Mouse (Mus musculus): ENCODE measurements at regions not wholly inside any gene's neighbourhood (a gene's known extent, or its start where the extent isn't known, plus 50 kb on each side); places are given as distances from the start of the nearest gene placed in this dataset.

DNA sequence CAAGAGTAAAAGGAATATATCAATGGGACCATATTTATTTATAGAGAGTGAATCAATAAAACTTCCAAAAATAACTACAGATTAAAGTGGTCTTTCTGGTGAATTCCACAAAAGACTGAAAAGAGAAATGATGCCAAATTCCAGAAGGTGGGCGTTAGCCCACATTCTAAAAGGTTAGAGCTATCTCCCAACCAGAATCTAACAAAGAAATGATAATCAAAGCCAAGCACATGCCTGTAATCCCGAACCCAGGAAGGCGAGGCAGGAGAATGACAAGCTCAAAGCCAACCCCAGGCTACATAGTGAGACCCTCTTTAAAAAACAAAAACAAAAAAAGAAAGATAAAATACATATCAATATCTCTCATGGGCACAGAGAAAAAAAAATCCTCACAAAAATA, 502.6 kb downstream of the Zfp536 start:
- Histone ChIP-seq H3K27me3 (ENCODE audit: insufficient read depth, poor library complexity, severe bottlenecking) (no peaks in the 10 kb centered on the region), H3K27ac (no peak overlapping the region), H3K9me3 (0 out of 2 replicates have a peak, but pooled peaks cover 4% of the 10 kb centered on the region), H3K4me1 (no peaks in the 10 kb centered on the region), H3K36me3 (no peaks in the 10 kb centered on the region), H3K4me3 (no peak overlapping the region)
- WGBS = 85% methylated on average over 3 of the region's 3 CpGs
- no peak for DNase-seq (ENCODE audit: low spot score)

- no peak overlapping the region for H3K27ac ChIP-seq
- DNase-seq (ENCODE audit: low spot score) = no peak
- H3K36me3 ChIP-seq = no peaks in the 10 kb centered on the region
- no peak overlapping the region for H3K4me3 ChIP-seq
- H3K4me1 ChIP-seq = peaks cover 8% of the 10 kb centered on the region; the same call in 1 of the 2 replicates
- 34% methylated on average over 5 of the region's 5 CpGs for WGBS
- 0 out of 2 replicates have a peak, but pooled peaks cover 4% of the 10 kb centered on the region for H3K27me3 ChIP-seq (ENCODE audit: insufficient read depth, poor library complexity, severe bottlenecking)
- H3K9me3 ChIP-seq = no peaks in the 10 kb centered on the region
Measured at GRCm38 (mm10) chr7:37290018-37290417, 483.4 kb downstream of the Zfp536 start.

GRCm38 (mm10) chr7:37290493-37291045, 482.9 kb downstream of the Zfp536 start:
- 19% methylated on average over 19 of the region's 19 CpGs for WGBS
- DNase-seq (ENCODE audit: low spot score) = no peak
- H3K36me3 ChIP-seq = no peaks in the 10 kb centered on the region
- peaks cover 8% of the 10 kb centered on the region; the same call in 1 of the 2 replicates for H3K4me1 ChIP-seq
- no peak overlapping the region for H3K27ac ChIP-seq
- H3K4me3 ChIP-seq = no peak overlapping the region
- H3K27me3 ChIP-seq (ENCODE audit: insufficient read depth, poor library complexity, severe bottlenecking) = 0 out of 2 replicates have a peak, but pooled peaks cover 4% of the 10 kb centered on the region
- H3K9me3 ChIP-seq = no peaks in the 10 kb centered on the region

GRCm38 (mm10) chr7:37291726-37292125, 481.7 kb downstream of the Zfp536 start:
- no peaks in the 10 kb centered on the region for H3K36me3 ChIP-seq
- no peak for DNase-seq (ENCODE audit: low spot score)
- peaks cover 8% of the 10 kb centered on the region; the same call in 1 of the 2 replicates for H3K4me1 ChIP-seq
- H3K4me3 ChIP-seq = no peak overlapping the region
- 0 out of 2 replicates have a peak, but pooled peaks cover 4% of the 10 kb centered on the region for H3K27me3 ChIP-seq (ENCODE audit: insufficient read depth, poor library complexity, severe bottlenecking)
- no peak overlapping the region for H3K27ac ChIP-seq
- H3K9me3 ChIP-seq = no peaks in the 10 kb centered on the region
- WGBS = 77% methylated on average over 7 of the region's 7 CpGs

DNA sequence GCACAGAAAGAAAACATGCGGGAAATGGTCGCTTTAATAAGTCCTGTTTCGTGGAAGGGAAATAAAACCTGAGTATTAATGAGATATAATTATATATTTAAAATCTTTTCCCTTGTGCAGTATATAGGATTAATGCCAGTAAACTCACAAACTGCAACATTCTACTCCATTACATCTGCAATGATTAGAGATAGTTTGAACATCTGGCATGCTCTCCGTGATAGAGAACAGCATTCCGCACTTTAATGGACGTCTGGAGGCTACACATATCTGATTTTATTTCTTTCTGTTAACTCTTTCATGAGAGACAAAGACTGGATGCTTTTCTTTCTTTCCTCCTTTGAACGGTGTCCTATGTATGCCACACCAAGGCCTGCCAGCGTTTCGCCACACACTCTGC, 480.9 kb downstream of the Zfp536 start:
- Histone ChIP-seq H3K36me3 (no peaks in the 10 kb centered on the region), H3K9me3 (no peaks in the 10 kb centered on the region), H3K4me3 (no peak overlapping the region), H3K27me3 (ENCODE audit: insufficient read depth, poor library complexity, severe bottlenecking) (0 out of 2 replicates have a peak, but pooled peaks cover 4% of the 10 kb centered on the region), H3K4me1 (peaks cover 8% of the 10 kb centered on the region; the same call in 1 of the 2 replicates), H3K27ac (no peak overlapping the region)
- DNase-seq (ENCODE audit: low spot score) = no peak
- 76% methylated on average over 9 of the region's 9 CpGs for WGBS

DNA sequence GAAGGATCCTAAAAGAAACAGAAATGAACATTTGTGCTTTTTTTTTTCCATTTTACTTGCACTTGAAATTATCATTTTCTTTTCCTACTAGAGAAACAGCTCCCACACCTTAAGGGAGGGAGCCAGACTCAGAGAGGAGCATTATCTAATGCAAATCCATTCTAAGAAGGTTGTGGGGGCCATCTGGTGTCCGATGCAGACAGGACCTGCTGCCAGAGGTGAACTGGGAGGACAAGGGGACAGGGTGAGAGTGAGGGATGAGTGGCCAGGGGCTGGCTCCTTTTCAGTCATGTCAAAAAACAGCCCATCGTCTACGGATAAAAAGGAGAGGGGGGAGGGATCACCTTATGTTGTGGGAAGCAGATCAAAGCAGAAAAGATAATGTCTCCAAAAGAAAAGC, 474.6 kb downstream of the Zfp536 start:
- 9% methylated on average over 3 of the region's 3 CpGs for WGBS
- Histone ChIP-seq H3K9me3 (no peaks in the 10 kb centered on the region), H3K27me3 (ENCODE audit: insufficient read depth, poor library complexity, severe bottlenecking) (no peaks in the 10 kb centered on the region), H3K4me3 (no peak overlapping the region), H3K27ac (no peak overlapping the region), H3K36me3 (no peaks in the 10 kb centered on the region), H3K4me1 (0 out of 2 replicates have a peak, but pooled peaks cover 3% of the 10 kb centered on the region)
- no peak for DNase-seq (ENCODE audit: low spot score)

GRCm38 (mm10) chr7:37305463-37305862, 468.0 kb downstream of the Zfp536 start:
- H3K4me1 ChIP-seq = peaks cover 4% of the 10 kb centered on the region; the same call in 1 of the 2 replicates
- no peaks in the 10 kb centered on the region for H3K27me3 ChIP-seq (ENCODE audit: insufficient read depth, poor library complexity, severe bottlenecking)
- no peaks in the 10 kb centered on the region for H3K36me3 ChIP-seq
- H3K27ac ChIP-seq = no peak overlapping the region
- H3K4me3 ChIP-seq = no peak overlapping the region; the same call in 1 of the 2 replicates
- no peak for DNase-seq (ENCODE audit: low spot score)
- 41% methylated on average over 9 of the region's 9 CpGs for WGBS
- H3K9me3 ChIP-seq = no peaks in the 10 kb centered on the region

- no peaks in the 10 kb centered on the region for H3K9me3 ChIP-seq
- H3K27me3 ChIP-seq (ENCODE audit: insufficient read depth, poor library complexity, severe bottlenecking) = no peaks in the 10 kb centered on the region
- H3K4me1 ChIP-seq = peaks cover 12% of the 10 kb centered on the region; the same call in 1 of the 2 replicates
- no peaks in the 10 kb centered on the region for H3K36me3 ChIP-seq
- H3K27ac ChIP-seq = no peak overlapping the region
- DNase-seq (ENCODE audit: low spot score) = no peak
- 78% methylated on average over 4 of the region's 4 CpGs for WGBS
- no peak overlapping the region for H3K4me3 ChIP-seq
Measured at GRCm38 (mm10) chr7:37307191-37307590, 466.2 kb downstream of the Zfp536 start.

- DNase-seq (ENCODE audit: low spot score) = no peak
- H3K27me3 ChIP-seq (ENCODE audit: insufficient read depth, poor library complexity, severe bottlenecking) = peaks cover 4% of the 10 kb centered on the region; the same call in 1 of the 2 replicates
- peaks cover 17% of the 10 kb centered on the region for H3K4me1 ChIP-seq
- no peak overlapping the region for H3K4me3 ChIP-seq
- WGBS = 87% methylated on average over 7 of the region's 7 CpGs
- H3K36me3 ChIP-seq = no peaks in the 10 kb centered on the region
- H3K9me3 ChIP-seq = no peaks in the 10 kb centered on the region
- H3K27ac ChIP-seq = no peak overlapping the region
Measured at GRCm38 (mm10) chr7:37324653-37325052, 448.8 kb downstream of the Zfp536 start.

DNA sequence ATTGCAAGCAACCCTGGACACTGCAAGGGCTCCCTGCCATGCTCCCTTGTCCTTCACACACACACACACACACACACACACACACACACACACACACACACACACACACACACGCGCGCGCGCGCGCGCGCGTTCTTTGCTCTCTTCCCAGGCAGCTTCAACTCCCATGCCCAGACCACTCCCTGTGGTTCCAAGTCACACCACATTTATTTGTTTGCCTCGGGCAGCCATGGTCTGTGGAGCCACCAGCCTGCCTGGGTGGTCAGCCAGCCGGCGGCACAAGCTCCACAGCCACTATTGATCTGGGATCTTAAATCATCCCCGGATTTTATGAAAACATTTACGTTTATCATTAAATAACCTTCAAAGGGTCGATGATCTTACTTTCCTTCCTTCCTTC, 440.0 kb downstream of the Zfp536 start:
- Histone ChIP-seq H3K27ac (no peak overlapping the region), H3K36me3 (no peaks in the 10 kb centered on the region), H3K4me3 (no peak overlapping the region), H3K9me3 (no peaks in the 10 kb centered on the region), H3K27me3 (ENCODE audit: insufficient read depth, poor library complexity, severe bottlenecking) (peaks cover 36% of the 10 kb centered on the region), H3K4me1 (peaks cover 20% of the 10 kb centered on the region)
- DNase-seq (ENCODE audit: low spot score) = no peak
- WGBS = 79% methylated on average over 16 of the region's 16 CpGs

DNA sequence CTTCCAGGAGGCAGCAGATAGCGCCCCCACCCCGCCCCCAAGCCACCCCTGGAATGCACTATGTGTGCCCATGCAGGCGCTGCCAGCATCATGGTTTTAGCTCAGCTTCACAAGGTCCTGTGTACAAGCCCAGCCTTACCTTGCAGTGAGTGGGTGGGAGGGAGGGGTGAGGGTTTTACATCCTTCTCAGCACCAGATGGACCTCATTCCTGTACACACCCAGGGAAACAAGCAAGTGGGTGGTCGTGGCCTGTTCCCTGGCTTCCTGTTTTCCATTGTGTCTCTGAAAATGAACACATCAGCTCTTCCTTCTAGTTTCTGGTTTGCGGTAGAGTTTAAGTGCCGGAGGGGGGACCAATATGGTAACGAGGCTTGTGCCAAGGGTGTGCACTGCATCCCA, 438.2 kb downstream of the Zfp536 start:
- Histone ChIP-seq H3K36me3 (no peaks in the 10 kb centered on the region), H3K4me1 (peaks cover 20% of the 10 kb centered on the region), H3K27ac (no peak overlapping the region), H3K27me3 (ENCODE audit: insufficient read depth, poor library complexity, severe bottlenecking) (peaks cover 54% of the 10 kb centered on the region), H3K4me3 (no peak overlapping the region), H3K9me3 (no peaks in the 10 kb centered on the region)
- DNase-seq (ENCODE audit: low spot score) = no peak
- WGBS = 58% methylated on average over 7 of the region's 7 CpGs

DNA sequence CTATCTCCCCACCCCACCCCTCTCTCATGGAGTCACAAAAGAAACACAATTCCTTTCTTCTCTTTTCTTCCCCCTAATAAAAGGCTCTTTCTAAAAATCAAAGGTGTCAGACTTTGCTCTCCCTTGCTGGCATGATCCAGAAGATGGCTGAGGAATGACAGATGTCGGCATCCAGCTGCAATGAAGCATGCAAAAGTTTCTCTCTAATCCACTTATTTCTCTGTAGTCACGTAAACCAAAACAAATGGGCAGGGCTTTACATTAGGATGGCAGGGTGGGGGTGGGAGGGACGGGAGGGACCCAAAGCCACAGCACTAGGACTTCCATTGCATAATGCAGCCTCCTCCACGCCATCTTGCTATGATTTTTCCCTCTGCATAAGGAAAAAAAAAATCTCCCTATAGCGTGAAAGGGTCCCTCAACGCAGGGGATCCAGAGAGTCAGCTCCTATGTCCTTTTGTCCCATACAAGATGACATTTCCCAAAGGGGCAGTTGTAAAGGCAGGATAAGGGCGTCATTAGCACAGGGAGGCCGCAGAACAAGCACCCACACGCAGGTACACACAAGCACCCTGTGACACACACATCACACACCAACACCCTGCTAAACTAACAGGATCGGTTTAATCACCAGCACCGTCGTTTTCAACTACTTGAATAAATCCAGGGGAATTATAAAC, 437.1 kb downstream of the Zfp536 start:
- Histone ChIP-seq H3K4me3 (peak overlapping the region; percentile 59), H3K27ac (no peak overlapping the region)

DNA sequence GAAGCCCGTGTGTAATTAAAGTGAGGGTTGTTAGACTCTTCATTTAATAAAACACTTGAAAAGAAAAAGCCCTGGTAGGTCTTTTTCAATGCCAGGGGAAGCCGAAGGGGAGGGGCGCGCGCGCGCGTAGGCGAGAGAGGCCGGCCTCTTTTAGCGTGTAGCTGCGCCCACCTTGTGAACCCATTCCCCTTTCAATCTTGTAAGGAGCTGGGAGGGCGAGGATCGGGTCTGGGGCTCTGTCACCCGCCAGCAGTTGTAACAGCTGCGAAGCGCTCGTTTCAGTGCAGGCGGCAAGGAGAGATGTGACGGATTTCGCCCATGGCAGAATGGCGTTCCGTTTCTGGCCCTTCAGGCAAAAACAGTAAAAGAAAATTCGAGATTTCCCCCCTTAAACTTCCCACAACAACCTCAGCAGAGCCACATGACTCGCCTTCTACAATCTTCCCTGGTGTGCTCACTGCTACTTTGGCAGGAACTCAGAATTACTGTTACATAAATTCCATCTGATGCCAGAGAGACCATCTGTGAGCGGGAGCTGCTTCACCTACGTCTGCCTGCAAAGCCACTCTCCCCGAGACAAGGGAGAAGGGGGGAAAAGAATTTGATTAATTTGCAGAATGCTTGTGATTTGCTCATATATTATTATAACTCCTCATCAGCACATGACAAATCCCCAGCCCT, 436.4 kb downstream of the Zfp536 start:
- peak overlapping the region; percentile 75 for H3K27ac ChIP-seq
- H3K27me3 ChIP-seq (ENCODE audit: insufficient read depth, poor library complexity, severe bottlenecking) = peaks cover 70% of the 10 kb centered on the region

More for the DNA sequence above, 437.1 kb downstream of the Zfp536 start:
- Histone ChIP-seq H3K4me1 (peaks cover 20% of the 10 kb centered on the region), H3K27me3 (ENCODE audit: insufficient read depth, poor library complexity, severe bottlenecking) (peaks cover 65% of the 10 kb centered on the region), H3K36me3 (no peaks in the 10 kb centered on the region), H3K9me3 (no peaks in the 10 kb centered on the region)
- 26% methylated on average over 12 of the region's 12 CpGs for WGBS
- no peak for DNase-seq (ENCODE audit: low spot score)

More for the DNA sequence above, 436.4 kb downstream of the Zfp536 start:
- Histone ChIP-seq H3K4me1 (peaks cover 20% of the 10 kb centered on the region), H3K9me3 (no peaks in the 10 kb centered on the region), H3K4me3 (peak overlapping the region; percentile 59), H3K36me3 (no peaks in the 10 kb centered on the region)
- WGBS = 7% methylated on average over 28 of the region's 28 CpGs
- no peak for DNase-seq (ENCODE audit: low spot score)

All from heart, embryonic 10.5 days (tissue).